Mouse (Mus musculus): ENCODE results near the gene Utp14b.

- TF ChIP-seq CTCF (IDR thresholded peaks at IDR 0.05; ENCODE audit: low read depth) (no peak), EP300 (IDR thresholded peaks at IDR 0.05; ENCODE audit: low read depth) (no peak)
Observed at GRCm38 (mm10) chr1:78694503-78695258, 36.8 kb downstream of the Utp14b start.
